Mouse (Mus musculus) stomach, postnatal 0 days (tissue): ENCODE data around the gene Cdon. TPM values are rescaled to one million over a fixed set of nuclear protein-coding genes. Genes with fewer than 3 reads are reported as not detected.

Experiments
- ATAC-seq: fragments of 200-750 bp; cut with Nextera tagmentation; 2 replicates; pipeline ENCODE4 v1.8.0; 2017; ENCODE audit not compliant: low FRiP score, low TSS enrichment
- DNase-seq: peaks from one replicate; pipeline ENCODE4 v3.0.0-alpha.2; 2016; ENCODE audit warnings: low spot score
- H3K27ac ChIP-seq: fragments of 300-500 bp; sonication (generic); replicated peaks from 2 replicates; pipeline ENCODE4 v1.5.1; 2014; ENCODE audit warnings: mild to moderate bottlenecking, control low read depth
- H3K27me3 ChIP-seq: fragments of 300-500 bp; sonication (generic); 2 replicates; pipeline ENCODE4 v1.6.1; 2014; ENCODE audit warnings: low read length; ENCODE audit not compliant: control insufficient read depth, insufficient read depth
- H3K36me3 ChIP-seq: fragments of 300-500 bp; sonication (generic); 2 replicates; pipeline ENCODE4 v1.6.1; 2014; ENCODE audit warnings: low read length, mixed read lengths; ENCODE audit not compliant: control insufficient read depth, insufficient read depth
- H3K4me1 ChIP-seq: fragments of 300-500 bp; sonication (generic); replicated peaks from 2 replicates; pipeline ENCODE4 v1.6.1; 2014; ENCODE audit warnings: antibody characterized with exemption; ENCODE audit not compliant: control insufficient read depth, insufficient read depth
- H3K4me2 ChIP-seq: fragments of 300-500 bp; sonication (generic); replicated peaks from 2 replicates; pipeline ENCODE4 v1.6.1; 2014; ENCODE audit warnings: low read depth, mild to moderate bottlenecking, control low read depth, moderate library complexity
- H3K4me3 ChIP-seq: fragments of 300-500 bp; sonication (generic); 2 replicates; pipeline ENCODE4 v1.5.1; 2014; ENCODE audit warnings: low read depth, low read length, control low read depth
- H3K9ac ChIP-seq: fragments of 300-500 bp; sonication (generic); 2 replicates; pipeline ENCODE4 v1.6.1; 2014; ENCODE audit warnings: mild to moderate bottlenecking, low read length, control low read depth, mixed read lengths
- H3K9me3 ChIP-seq: fragments of 300-500 bp; sonication (generic); 2 replicates; pipeline ENCODE4 v1.6.1; 2016; ENCODE audit warnings: low read length; ENCODE audit not compliant: control insufficient read depth
- CTCF ChIP-seq: IDR thresholded peaks from 2 replicates; pipeline ENCODE4 v1.5.1; 2016; ENCODE audit warnings: antibody characterized with exemption, low read depth, mild to moderate bottlenecking, moderate library complexity
- EP300 ChIP-seq: optimal IDR thresholded peaks from 2 replicates; pipeline ENCODE3; 2016; ENCODE audit warnings: antibody characterized with exemption
- WGBS: fragments of 180-500 bp; shearing (Covaris S2); extraction: QIAGEN DNeasy Blood & Tissue Kit; methylation state at CpG from one replicate; pipeline ENCODE4 v1.1.7; 2014; 5-methylcytosine and 5-hydroxymethylcytosine counted together
- polyA plus RNA-seq: library from polyadenylated mRNA; unstranded; fragments of >200 nt; fragmentation: Nextera tagmentation; extraction: Ambion mirVana; gene quantifications from 2 replicates; pipeline ENCODE4 v1.2.1, GENCODE M21; 2015

Gene Cdon
- polyA plus RNA-seq, 1 experiment from 2014 or later = 2.7 TPM

- 59% methylated on average over 13 of the region's 13 CpGs for WGBS
- peaks cover 4% of the 10 kb centered on the region; the same call in 1 of the 2 replicates for H3K36me3 ChIP-seq
- TF ChIP-seq EP300 (no peak), CTCF (no peak)
- no peak overlapping the region for H3K27ac ChIP-seq
- no peaks in the 10 kb centered on the region for H3K27me3 ChIP-seq
- no peak overlapping the region for H3K4me2 ChIP-seq
- no peak for ATAC-seq
- DNase-seq = no peak
- no peak overlapping the region for H3K4me3 ChIP-seq
- no peak overlapping the region for H3K9ac ChIP-seq
- no peaks in the 10 kb centered on the region for H3K9me3 ChIP-seq
- no peaks in the 10 kb centered on the region for H3K4me1 ChIP-seq
Measured at GRCm38 (mm10) chr9:35482014-35482898, 61.3 kb downstream of the Cdon start.

GRCm38 (mm10) chr9:35483949-35484348 lies 63.0 kb downstream of the Cdon start:
- Histone ChIP-seq H3K4me3 (no peak overlapping the region), H3K4me1 (no peaks in the 10 kb centered on the region), H3K36me3 (peaks cover 4% of the 10 kb centered on the region; the same call in 1 of the 2 replicates), H3K27me3 (no peaks in the 10 kb centered on the region), H3K9me3 (no peaks in the 10 kb centered on the region), H3K27ac (no peak overlapping the region), H3K9ac (no peak overlapping the region), H3K4me2 (no peak overlapping the region)
- ATAC-seq (no peak), DNase-seq (no peak)
- WGBS = 90% methylated on average over 3 of the region's 3 CpGs
- TF ChIP-seq CTCF (no peak), EP300 (no peak)

- Histone ChIP-seq H3K9me3 (no peaks in the 10 kb centered on the region), H3K9ac (no peak overlapping the region), H3K4me2 (no peak overlapping the region), H3K4me3 (no peak overlapping the region), H3K27ac (no peak overlapping the region), H3K27me3 (no peaks in the 10 kb centered on the region), H3K4me1 (no peaks in the 10 kb centered on the region), H3K36me3 (peaks cover 4% of the 10 kb centered on the region)
- 70% methylated on average over 13 of the region's 13 CpGs for WGBS
- no peak for TF ChIP-seq EP300
- no peak for TF ChIP-seq CTCF
- DNase-seq (no peak), ATAC-seq (no peak)
Measured at GRCm38 (mm10) chr9:35486616-35487015, 65.7 kb downstream of the Cdon start.

- no peak overlapping the region for H3K4me2 ChIP-seq
- no peaks in the 10 kb centered on the region for H3K27me3 ChIP-seq
- H3K9me3 ChIP-seq = no peaks in the 10 kb centered on the region
- TF ChIP-seq EP300 (no peak), CTCF (no peak)
- H3K27ac ChIP-seq = no peak overlapping the region
- no peak overlapping the region for H3K4me3 ChIP-seq
- WGBS = 82% methylated on average over 4 of the region's 4 CpGs
- ATAC-seq (0 out of 2 replicates have a peak, but pooled peaks have one; percentile 21), DNase-seq (no peak)
- H3K36me3 ChIP-seq = peaks cover 2% of the 10 kb centered on the region
- H3K4me1 ChIP-seq = no peaks in the 10 kb centered on the region
- no peak overlapping the region for H3K9ac ChIP-seq
Measured at GRCm38 (mm10) chr9:35488496-35488895, 67.6 kb downstream of the Cdon start.

GRCm38 (mm10) chr9:35491109-35491866 lies 70.4 kb downstream of the Cdon start:
- H3K4me1 ChIP-seq = no peaks in the 10 kb centered on the region
- H3K4me3 ChIP-seq = no peak overlapping the region
- H3K9me3 ChIP-seq = no peaks in the 10 kb centered on the region
- no peak overlapping the region for H3K27ac ChIP-seq
- H3K9ac ChIP-seq = no peak overlapping the region
- H3K4me2 ChIP-seq = no peak overlapping the region
- DNase-seq = no peak
- 78% methylated on average over 11 of the region's 11 CpGs for WGBS
- TF ChIP-seq EP300 = no peak
- no peak for TF ChIP-seq CTCF
- ATAC-seq = no peak
- H3K36me3 ChIP-seq = no peaks in the 10 kb centered on the region; the same call in 1 of the 2 replicates
- no peaks in the 10 kb centered on the region for H3K27me3 ChIP-seq
